Mouse (Mus musculus) CH12.LX (cell line): Measurements from ENCODE around the gene Gpr39. TPM values are rescaled to one million over a fixed set of nuclear protein-coding genes. Genes with fewer than 3 reads are reported as not detected.

Experiments used
- DNase-seq: peaks from one replicate; pipeline ENCODE4 v3.0.0-alpha.2; 2013; ENCODE audit errors: extremely low read depth
- H3K27ac ChIP-seq: 2 replicates; pipeline ENCODE4 v1.5.1; 2012; ENCODE audit warnings: low read depth, mild to moderate bottlenecking, control low read depth, moderate library complexity; ENCODE audit not compliant: insufficient read depth
- H3K27me3 ChIP-seq: replicated peaks from 2 replicates; pipeline ENCODE3; 2012; ENCODE audit warnings: inconsistent platforms
- H3K36me3 ChIP-seq, 2 experiments: replicated peaks in 1 of 2; 2 replicates each; pipeline versions ENCODE3 to v1.6.1; 2012; ENCODE audit warnings: inconsistent platforms in 1 of 2, low read length in 1 of 2, mild to moderate bottlenecking in 1 of 2, mixed read lengths in 1 of 2, moderate library complexity in 1 of 2; ENCODE audit not compliant: control insufficient read depth in 1 of 2, insufficient read depth in 1 of 2
- H3K4me1 ChIP-seq, 2 experiments: 2 replicates each; pipeline ENCODE4 v1.6.1; 2012; ENCODE audit warnings: inconsistent platforms in 1 of 2, moderate library complexity in 1 of 2; ENCODE audit not compliant: insufficient read depth in 2 of 2, control insufficient read depth in 1 of 2
- H3K4me2 ChIP-seq: 2 replicates; pipeline ENCODE4 v1.6.1; 2012; ENCODE audit warnings: low read depth, mild to moderate bottlenecking, control low read depth; ENCODE audit not compliant: poor library complexity, insufficient read depth, severe bottlenecking
- H3K4me3 ChIP-seq, 3 experiments: fragments of 150-350 bp in 1 of 3; sonication (generic) in 1 of 3; replicated peaks in 1 of 3; 2 replicates each; pipeline versions ENCODE3 to v1.5.1; 2011 to 2012; ENCODE audit warnings: low read depth in 2 of 3, low read length in 2 of 3, mild to moderate bottlenecking in 2 of 3, moderate library complexity in 2 of 3, control low read depth in 1 of 3, improper control_type of control experiment in 1 of 3, inconsistent platforms in 1 of 3, mixed read lengths in 1 of 3; ENCODE audit not compliant: poor library complexity in 1 of 3
- H3K79me2 ChIP-seq: replicated peaks from 2 replicates; pipeline ENCODE4 v1.6.1; 2012; ENCODE audit warnings: mild to moderate bottlenecking, moderate library complexity; ENCODE audit not compliant: control insufficient read depth, poor library complexity, insufficient read depth, severe bottlenecking; ENCODE audit errors: extremely low read depth
- H3K9ac ChIP-seq: 2 replicates; pipeline ENCODE4 v1.6.1; 2012; ENCODE audit warnings: low read depth, mild to moderate bottlenecking, control low read depth, moderate library complexity; ENCODE audit not compliant: insufficient read depth
- H3K9me3 ChIP-seq: replicated peaks from 2 replicates; pipeline ENCODE3; 2012; ENCODE audit warnings: low read length, inconsistent platforms, mixed read lengths
- CHD1 ChIP-seq: IDR thresholded peaks from 2 replicates; pipeline ENCODE4 v1.6.1; 2012; ENCODE audit warnings: low read depth, low read length, improper control_type of control experiment, inconsistent platforms
- EP300 ChIP-seq: IDR thresholded peaks from 2 replicates; pipeline ENCODE4 v1.6.1; 2011; ENCODE audit warnings: low read length, improper control_type of control experiment
- ETS1 ChIP-seq: conservative IDR thresholded peaks from 2 replicates; pipeline ENCODE4 v1.6.1; 2012; ENCODE audit warnings: low read depth, mild to moderate bottlenecking, inconsistent platforms, low read length, improper control_type of control experiment, moderate library complexity
- GABPA ChIP-seq: IDR thresholded peaks from 2 replicates; pipeline ENCODE4 v1.6.1; 2012; ENCODE audit warnings: low read depth, low read length, improper control_type of control experiment, inconsistent platforms; ENCODE audit not compliant: insufficient replicate concordance
- HCFC1 ChIP-seq: IDR thresholded peaks from 2 replicates; pipeline ENCODE4 v1.6.1; 2012; ENCODE audit warnings: low read depth, mild to moderate bottlenecking, inconsistent platforms, low read length, improper control_type of control experiment
- IRF4 ChIP-seq: IDR thresholded peaks from 2 replicates; pipeline ENCODE4 v1.6.1; 2014; ENCODE audit warnings: low read depth, mild to moderate bottlenecking, inconsistent platforms, low read length, improper control_type of control experiment
- JUN ChIP-seq: IDR thresholded peaks from 2 replicates; pipeline ENCODE4 v1.6.1; 2011; ENCODE audit warnings: low read depth, mild to moderate bottlenecking, low read length, improper control_type of control experiment, moderate library complexity; ENCODE audit not compliant: insufficient read depth
- KAT2A ChIP-seq: IDR thresholded peaks from 2 replicates; pipeline ENCODE4 v1.6.1; 2012; ENCODE audit warnings: low read length, improper control_type of control experiment, inconsistent platforms; ENCODE audit not compliant: insufficient replicate concordance
- MAFK ChIP-seq: IDR thresholded peaks from 2 replicates; pipeline ENCODE4 v1.6.1; 2011; ENCODE audit warnings: low read length, improper control_type of control experiment; ENCODE audit not compliant: insufficient replicate concordance
- MAZ ChIP-seq: IDR thresholded peaks from 2 replicates; pipeline ENCODE4 v1.6.1; 2012; ENCODE audit warnings: low read depth, mild to moderate bottlenecking, inconsistent platforms, low read length, improper control_type of control experiment, moderate library complexity
- MYC ChIP-seq: IDR thresholded peaks from 2 replicates; pipeline ENCODE4 v1.6.1; 2011; ENCODE audit warnings: low read depth, mild to moderate bottlenecking, improper control_type of control experiment, low read length
- RCOR1 ChIP-seq: conservative IDR thresholded peaks from 2 replicates; pipeline ENCODE4 v1.6.1; 2012; ENCODE audit warnings: low read depth, mild to moderate bottlenecking, inconsistent platforms, low read length, improper control_type of control experiment
- SIN3A ChIP-seq: IDR thresholded peaks from 2 replicates; pipeline ENCODE4 v1.6.1; 2012; ENCODE audit warnings: low read length, improper control_type of control experiment, inconsistent platforms
- SMC3 ChIP-seq: IDR thresholded peaks from 2 replicates; pipeline ENCODE4 v1.6.1; 2011; ENCODE audit warnings: low read depth, low read length, improper control_type of control experiment
- TCF12 ChIP-seq: IDR thresholded peaks from 2 replicates; pipeline ENCODE4 v1.6.1; 2014; ENCODE audit warnings: low read depth, mild to moderate bottlenecking, inconsistent platforms, low read length, improper control_type of control experiment
- ZKSCAN1 ChIP-seq: IDR thresholded peaks from 2 replicates; pipeline ENCODE4 v1.6.1; 2012; ENCODE audit warnings: low read depth, inconsistent platforms, low read length, improper control_type of control experiment, borderline replicate concordance
- dilution Hi-C: fragments of 300-500 bp; cut with MboI; formaldehyde crosslinking; loops from 2 replicates; pipeline ENCODE4 v1.14.3; 2020; ENCODE audit warnings: low sequenced_read_pairs; ENCODE audit not compliant: extremely low pct_unique_long_range_greater_than_20kb, extremely low pct_ligation_motif_present
- in situ Hi-C: fragments of 300-500 bp; cut with MboI; formaldehyde crosslinking; loops from 3 replicates; pipeline ENCODE4 v1.14.3; 2019; ENCODE audit warnings: low sequenced_read_pairs, low pct_ligation_motif_present, low pct_unique_long_range_greater_than_20kb, mixed read lengths
- polyA plus RNA-seq: library from polyadenylated mRNA; unstranded; fragments of >175 nt; gene quantifications from 2 replicates; pipeline ENCODE4 v1.2.1, GENCODE M21; 2012; ENCODE audit warnings: low read depth; ENCODE audit not compliant: insufficient read length
- total RNA-seq, 2 experiments: library from RNA; depleted of rRNA; stranded (reverse); fragments of 300-350 nt in 1 of 2; fragments of >200 nt in 1 of 2; gene quantifications; 2 replicates each; pipeline ENCODE4 v1.2.3; 2012 to 2014

The Gpr39 gene
- total and polyA plus RNA-seq, 3 experiments = not detected

DNA sequence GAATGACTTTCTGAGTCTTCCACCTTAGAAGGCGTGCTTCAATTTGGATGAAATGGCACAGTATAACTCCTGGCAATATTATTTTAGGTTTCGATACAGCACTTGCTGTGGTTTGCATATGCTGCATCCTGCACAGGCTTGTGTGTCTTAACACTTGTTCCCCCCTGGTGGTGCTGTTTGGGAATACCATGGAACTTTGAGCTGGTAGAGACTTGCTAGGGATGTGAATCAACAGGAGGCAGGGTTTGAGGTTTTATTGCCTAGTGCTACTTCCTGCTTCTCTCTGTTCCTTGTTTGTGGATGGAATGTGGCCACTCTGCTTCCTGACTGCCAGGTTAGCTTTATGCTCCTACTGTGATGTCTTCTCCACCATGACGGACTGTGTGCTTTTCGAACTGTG, 15.9 kb upstream of the Gpr39 start:
- H3K4me1 ChIP-seq = 0 out of 4 replicates have a peak, but pooled peaks cover 0 to 3% of the 10 kb centered on the region in 2 experiments
- H3K9me3 ChIP-seq = peaks cover 2% of the 10 kb centered on the region
- dilution Hi-C loops (no loop called here), in situ Hi-C loops (no loop called here)
- no peak overlapping the region for H3K27ac ChIP-seq
- no peak overlapping the region for H3K4me3 ChIP-seq
- DNase-seq = no peak
- no peaks in the 10 kb centered on the region for H3K36me3 ChIP-seq
- TF ChIP-seq IRF4 (no peak), JUN (no peak), MAZ (no peak), KAT2A (no peak), ZKSCAN1 (no peak), SMC3 (no peak)
- TF ChIP-seq, all 38 proteins: peak for 0
- no peaks in the 10 kb centered on the region for H3K79me2 ChIP-seq
- no peak overlapping the region for H3K9ac ChIP-seq
- no peak overlapping the region for H3K4me2 ChIP-seq
- H3K27me3 ChIP-seq = peaks cover 28% of the 10 kb centered on the region

DNA sequence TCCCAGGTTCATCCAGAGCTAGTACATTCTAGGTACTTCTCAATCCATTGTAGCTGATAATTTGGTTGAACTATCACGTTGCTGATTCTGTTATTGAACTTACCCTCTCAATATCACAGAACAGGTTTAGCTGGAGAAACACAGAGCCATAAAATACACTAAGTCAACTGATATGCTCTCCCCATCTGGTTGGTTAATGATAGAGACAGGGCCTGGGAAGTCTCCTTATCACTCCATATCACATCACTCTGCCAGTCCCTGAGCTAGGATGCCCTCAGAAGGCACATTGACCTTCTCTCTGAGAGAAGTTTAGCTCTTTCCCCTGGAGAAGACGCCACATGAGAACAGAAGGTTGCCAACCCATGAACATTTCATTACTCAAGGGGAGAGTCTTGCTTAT, 14.7 kb upstream of the Gpr39 start:
- in situ Hi-C loops = no loop called here
- Histone ChIP-seq H3K4me2 (no peak overlapping the region), H3K9me3 (peaks cover 2% of the 10 kb centered on the region), H3K9ac (no peak overlapping the region), H3K79me2 (no peaks in the 10 kb centered on the region), H3K27me3 (peaks cover 33% of the 10 kb centered on the region), H3K4me3 (no peak overlapping the region), H3K27ac (no peak overlapping the region), H3K36me3 (no peaks in the 10 kb centered on the region), H3K4me1 (0 out of 4 replicates have a peak, but pooled peaks cover 0 to 3% of the 10 kb centered on the region in 2 experiments)
- dilution Hi-C loops = no loop called here
- no peak for DNase-seq
- TF ChIP-seq JUN (no peak), CHD1 (no peak), MAFK (no peak), GABPA (no peak), RCOR1 (no peak), ETS1 (no peak), HCFC1 (no peak), TCF12 (no peak), EP300 (no peak), SIN3A (no peak), MYC (no peak), ZKSCAN1 (no peak)
